Mouse (Mus musculus) retina, adult 2 months (tissue): ENCODE data around the gene Slamf8.

Experiments
- DNase-seq: peaks from one replicate; pipeline ENCODE4 v3.0.0-alpha.2; 2012; ENCODE audit warnings: low read depth, low spot score

Gene Slamf8

DNA sequence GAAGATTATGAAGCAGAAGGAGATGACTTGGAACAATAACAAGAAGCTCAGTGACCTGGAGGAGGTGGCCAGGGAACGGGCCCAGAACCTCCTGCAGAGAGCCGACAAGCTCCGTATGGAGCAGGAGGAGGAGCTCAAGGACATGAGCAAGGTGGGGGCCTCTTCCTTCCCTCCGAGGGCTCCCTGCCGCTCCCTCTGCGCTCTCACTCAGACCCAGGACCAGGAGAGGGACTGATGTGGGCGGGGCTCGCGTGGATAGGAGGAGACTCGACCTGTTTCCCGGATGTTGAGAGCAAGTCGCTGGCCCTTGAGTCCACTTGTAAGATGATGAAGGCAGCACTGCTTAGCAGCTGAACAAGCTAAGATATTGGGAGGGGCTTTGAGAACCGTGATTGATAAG is 57.8 kb downstream of the Slamf8 start:
- DNase-seq: no peak
